Mouse (Mus musculus) neural tube, embryonic 14.5 days (tissue): Measurements from ENCODE around the gene Pced1a. TPM values are rescaled to one million over a fixed set of nuclear protein-coding genes. Genes with fewer than 3 reads are reported as not detected.

Experiments
- ATAC-seq: fragments of 200-750 bp; cut with Nextera tagmentation; 2 replicates; pipeline ENCODE4 v1.8.0; 2017; ENCODE audit warnings: low read depth, mild to moderate bottlenecking, moderate TSS enrichment, moderate library complexity
- H3K27ac ChIP-seq: fragments of 300-500 bp; sonication (generic); 2 replicates; pipeline ENCODE4 v1.5.1; 2014; ENCODE audit warnings: low read depth, mild to moderate bottlenecking, control low read depth, low read length, moderate library complexity, mixed read lengths
- H3K27me3 ChIP-seq: fragments of 300-500 bp; sonication (generic); 2 replicates; pipeline ENCODE4 v1.6.1; 2014; ENCODE audit warnings: low read length; ENCODE audit not compliant: control insufficient read depth, insufficient read depth
- H3K36me3 ChIP-seq: fragments of 300-500 bp; sonication (generic); 2 replicates; pipeline ENCODE4 v1.6.1; 2014; ENCODE audit warnings: low read length, mixed read lengths; ENCODE audit not compliant: control insufficient read depth, insufficient read depth
- H3K4me1 ChIP-seq: fragments of 300-500 bp; sonication (generic); 2 replicates; pipeline ENCODE4 v1.6.1; 2014; ENCODE audit warnings: low read length; ENCODE audit not compliant: control insufficient read depth, insufficient read depth
- H3K4me2 ChIP-seq: fragments of 300-500 bp; sonication (generic); 2 replicates; pipeline ENCODE4 v1.6.1; 2014; ENCODE audit warnings: mild to moderate bottlenecking, low read depth, low read length, control low read depth
- H3K4me3 ChIP-seq: fragments of 300-500 bp; sonication (generic); 2 replicates; pipeline ENCODE4 v1.5.1; 2014; ENCODE audit warnings: low read depth, low read length, control low read depth, mixed read lengths
- H3K9ac ChIP-seq: fragments of 300-500 bp; sonication (generic); replicated peaks from 2 replicates; pipeline ENCODE4 v1.6.1; 2014; ENCODE audit warnings: low read depth, mild to moderate bottlenecking, control low read depth, low read length, mixed read lengths
- H3K9me3 ChIP-seq: fragments of 300-500 bp; sonication (generic); 2 replicates; pipeline ENCODE4 v1.6.1; 2016; ENCODE audit warnings: low read length; ENCODE audit not compliant: control insufficient read depth
- WGBS: fragments of 180-500 bp; shearing (Covaris S2); extraction: QIAGEN DNeasy Blood & Tissue Kit; methylation state at CpG from one replicate; pipeline ENCODE4 v1.1.7; 2014; 5-methylcytosine and 5-hydroxymethylcytosine counted together
- polyA plus RNA-seq: library from polyadenylated mRNA; unstranded; fragments of >200 nt; fragmentation: Nextera tagmentation; extraction: Ambion mirVana; gene quantifications from 2 replicates; pipeline ENCODE4 v1.2.1, GENCODE M21; 2014

The Pced1a gene
- polyA plus RNA-seq, 1 experiment from 2014 or later: 11.5 TPM

DNA sequence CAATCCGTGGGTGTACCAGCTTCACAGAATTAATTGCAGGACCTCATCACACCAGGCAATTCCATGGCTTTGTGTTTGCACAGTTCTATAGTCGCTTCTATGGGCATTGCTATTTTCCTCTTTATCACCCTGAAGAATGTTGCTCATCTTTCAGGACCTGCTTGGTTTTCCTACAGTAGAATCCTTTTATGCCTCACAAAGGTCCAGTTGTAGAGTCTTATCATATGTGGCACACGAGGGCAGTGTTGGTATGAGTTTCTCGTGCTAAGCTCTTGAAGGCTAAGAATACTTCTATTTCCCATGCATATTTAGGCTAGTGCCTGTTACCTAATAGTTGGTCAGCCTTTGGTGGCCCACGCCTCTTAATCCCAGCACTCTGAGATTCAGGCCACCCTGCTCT, 611 bp upstream of the Pced1a start:
- Histone ChIP-seq H3K9ac (peak overlapping the region; percentile 82), H3K27ac (no peak overlapping the region), H3K9me3 (no peaks in the 10 kb centered on the region), H3K4me2 (peak overlapping the region; percentile 71), H3K4me1 (peaks cover 14% of the 10 kb centered on the region), H3K27me3 (no peaks in the 10 kb centered on the region), H3K36me3 (no peaks in the 10 kb centered on the region), H3K4me3 (peak overlapping the region; percentile 74)
- no peak for ATAC-seq
- WGBS: 48% methylated on average over 5 of the region's 5 CpGs

DNA sequence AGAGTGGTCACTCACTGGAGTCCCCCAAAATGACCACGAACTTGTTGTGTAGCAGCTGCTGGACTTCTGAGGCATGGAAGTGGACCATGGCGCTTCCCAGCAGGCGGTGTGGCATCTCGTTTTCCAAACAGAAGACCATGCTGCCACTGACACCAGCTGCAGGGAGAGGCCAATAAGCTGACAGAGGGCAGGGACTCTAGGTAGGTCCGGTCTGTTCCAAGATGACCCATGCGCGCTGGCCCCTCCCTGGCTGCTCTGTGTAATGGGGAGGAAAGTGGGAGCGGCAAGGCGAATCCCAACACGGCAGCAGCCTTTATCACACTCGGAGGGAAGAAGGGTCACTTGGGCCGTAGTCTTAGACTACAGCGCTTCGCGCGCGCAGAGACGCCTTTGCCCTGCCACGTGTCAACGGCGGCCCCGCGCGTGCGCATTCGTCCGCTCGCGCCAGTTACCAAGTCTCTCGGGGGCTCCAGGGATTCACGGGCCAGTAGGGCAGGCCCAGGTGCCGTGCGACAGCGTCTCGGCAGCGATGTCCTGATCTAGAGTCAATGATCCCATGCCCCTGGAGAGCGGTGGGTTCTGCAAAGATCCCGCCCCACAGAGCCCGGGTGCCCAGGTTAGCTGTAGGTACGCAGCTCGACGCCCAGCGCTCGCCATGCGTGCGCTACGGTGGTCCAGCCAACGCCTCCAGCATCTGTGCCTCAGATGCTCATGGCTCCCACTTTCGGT, 940 bp downstream of the Pced1a start:
- H3K9me3 ChIP-seq: no peaks in the 10 kb centered on the region
- H3K4me1 ChIP-seq: peaks cover 14% of the 10 kb centered on the region
- 15% methylated on average over 43 of the region's 49 CpGs for WGBS
- H3K27me3 ChIP-seq: no peaks in the 10 kb centered on the region
- 0 out of 2 replicates have a peak, but pooled peaks cover 5% of the 10 kb centered on the region for H3K36me3 ChIP-seq
- peak; percentile 84 for ATAC-seq
- peak overlapping the region; percentile 82 for H3K9ac ChIP-seq
- peak overlapping the region; percentile 74 for H3K4me3 ChIP-seq
- H3K4me2 ChIP-seq: peak overlapping the region; percentile 71
- H3K27ac ChIP-seq: peak overlapping the region; percentile 92

DNA sequence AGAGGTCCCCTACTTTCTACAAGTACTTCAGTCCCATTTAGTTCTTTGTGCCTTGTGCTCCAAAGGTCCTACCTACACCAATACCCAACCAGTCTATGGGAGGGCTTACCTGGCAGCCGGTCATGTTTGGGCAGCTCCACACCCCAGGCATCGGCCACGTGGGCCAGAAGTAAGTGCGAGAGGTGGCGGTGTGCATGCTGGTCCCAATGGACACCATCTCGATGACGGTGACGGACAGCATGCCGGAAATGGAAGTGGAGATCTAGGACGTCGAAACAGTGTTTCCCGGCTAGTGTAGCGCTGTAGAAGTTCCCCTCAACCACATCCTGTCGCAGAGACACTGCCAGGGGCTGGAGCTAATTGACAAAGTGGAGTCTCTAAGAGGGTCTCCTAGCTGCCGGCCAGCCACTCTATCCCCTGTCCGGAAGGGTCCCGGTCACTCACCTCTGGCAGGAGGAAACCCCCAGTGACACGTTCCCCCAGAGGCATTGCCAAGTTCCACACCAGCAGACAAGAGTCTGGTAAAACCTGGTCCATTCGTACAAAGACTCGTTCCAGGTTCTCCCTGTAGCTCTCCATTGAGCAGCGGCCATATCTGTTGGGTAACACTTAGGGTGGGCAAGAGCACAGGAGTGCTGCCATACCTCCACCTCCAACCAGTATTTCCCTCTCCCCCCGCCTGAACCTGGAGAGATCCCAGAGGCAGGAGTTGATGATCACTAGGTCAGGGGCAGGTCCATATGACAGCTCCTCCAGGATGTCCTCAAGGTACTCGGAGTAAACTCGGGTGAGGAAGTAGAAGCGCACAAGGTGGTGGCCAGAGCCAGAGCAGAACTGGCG, 2.5 kb downstream of the Pced1a start:
- Histone ChIP-seq H3K9ac (no peak overlapping the region), H3K27me3 (no peaks in the 10 kb centered on the region), H3K4me3 (no peak overlapping the region), H3K9me3 (no peaks in the 10 kb centered on the region), H3K4me2 (no peak overlapping the region), H3K27ac (no peak overlapping the region), H3K36me3 (0 out of 2 replicates have a peak, but pooled peaks cover 5% of the 10 kb centered on the region), H3K4me1 (peaks cover 14% of the 10 kb centered on the region)
- ATAC-seq: no peak
- WGBS: 98% methylated on average over 26 of the region's 26 CpGs

DNA sequence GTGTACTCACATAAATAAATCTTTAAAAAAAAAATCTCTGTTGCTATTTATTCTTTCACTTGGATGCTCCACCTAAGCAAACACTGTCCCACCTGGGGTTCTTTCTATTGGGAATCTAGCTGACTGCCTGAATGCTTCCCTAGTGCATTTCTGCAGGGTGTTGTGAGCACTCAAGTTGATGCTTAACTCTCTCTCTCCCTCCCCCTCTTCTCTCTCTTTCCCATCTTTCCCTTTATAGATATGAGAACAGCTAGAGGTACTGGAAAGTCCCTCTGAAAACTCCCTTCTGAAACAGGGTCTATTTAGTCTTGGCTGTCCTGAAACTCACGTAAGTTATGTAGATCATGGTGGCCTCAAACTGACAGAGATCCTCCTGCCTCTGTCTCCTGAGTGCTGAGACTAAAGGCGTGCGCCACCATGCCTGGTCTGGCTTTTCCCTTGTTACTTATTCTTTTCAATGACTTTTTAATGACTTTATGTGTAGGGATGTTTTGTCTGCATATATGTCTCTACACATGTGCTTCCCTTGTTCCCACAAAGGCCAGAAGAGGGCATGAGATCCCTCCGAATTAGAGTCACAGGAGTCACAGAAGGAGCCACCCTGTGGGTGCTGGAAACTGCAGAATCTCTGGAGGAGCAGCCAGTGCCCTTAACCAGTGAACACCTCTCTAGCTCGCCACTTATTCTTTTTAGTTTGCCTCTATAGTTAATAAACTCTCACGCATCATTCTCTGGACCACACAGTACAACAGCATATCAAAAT, 10.2 kb downstream of the Pced1a start:
- Histone ChIP-seq H3K27me3 (no peaks in the 10 kb centered on the region), H3K4me3 (no peak overlapping the region), H3K27ac (no peak overlapping the region), H3K9me3 (no peaks in the 10 kb centered on the region), H3K4me1 (no peaks in the 10 kb centered on the region), H3K36me3 (0 out of 2 replicates have a peak, but pooled peaks cover 5% of the 10 kb centered on the region), H3K9ac (no peak overlapping the region), H3K4me2 (no peak overlapping the region)
- WGBS: 68% methylated on average over 6 of the region's 6 CpGs
- no peak for ATAC-seq

DNA sequence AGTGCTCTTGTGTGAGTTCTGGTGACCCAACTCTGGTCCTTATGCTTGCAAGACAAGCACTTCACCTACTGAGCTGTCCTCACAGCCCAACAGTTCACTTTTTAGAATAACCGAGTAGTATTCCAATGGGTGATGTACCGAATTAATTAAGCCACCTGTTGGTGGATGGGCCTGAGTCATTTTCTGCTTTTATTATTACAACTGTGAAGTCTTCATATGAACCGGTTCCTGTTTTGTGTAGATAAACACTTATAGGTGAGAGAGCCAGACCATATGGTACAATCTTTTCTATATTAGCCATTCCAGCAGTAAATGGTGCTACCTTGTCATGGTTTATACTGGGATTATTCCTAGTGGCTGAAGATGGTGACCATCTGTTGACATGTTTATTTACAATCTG, 11.7 kb downstream of the Pced1a start:
- H3K9ac ChIP-seq: no peak overlapping the region
- WGBS: 80% methylated on average over 3 of the region's 3 CpGs
- H3K4me2 ChIP-seq: no peak overlapping the region
- H3K9me3 ChIP-seq: no peaks in the 10 kb centered on the region
- H3K4me1 ChIP-seq: no peaks in the 10 kb centered on the region
- no peaks in the 10 kb centered on the region for H3K27me3 ChIP-seq
- ATAC-seq: no peak
- no peak overlapping the region for H3K27ac ChIP-seq
- H3K36me3 ChIP-seq: no peaks in the 10 kb centered on the region
- H3K4me3 ChIP-seq: no peak overlapping the region

DNA sequence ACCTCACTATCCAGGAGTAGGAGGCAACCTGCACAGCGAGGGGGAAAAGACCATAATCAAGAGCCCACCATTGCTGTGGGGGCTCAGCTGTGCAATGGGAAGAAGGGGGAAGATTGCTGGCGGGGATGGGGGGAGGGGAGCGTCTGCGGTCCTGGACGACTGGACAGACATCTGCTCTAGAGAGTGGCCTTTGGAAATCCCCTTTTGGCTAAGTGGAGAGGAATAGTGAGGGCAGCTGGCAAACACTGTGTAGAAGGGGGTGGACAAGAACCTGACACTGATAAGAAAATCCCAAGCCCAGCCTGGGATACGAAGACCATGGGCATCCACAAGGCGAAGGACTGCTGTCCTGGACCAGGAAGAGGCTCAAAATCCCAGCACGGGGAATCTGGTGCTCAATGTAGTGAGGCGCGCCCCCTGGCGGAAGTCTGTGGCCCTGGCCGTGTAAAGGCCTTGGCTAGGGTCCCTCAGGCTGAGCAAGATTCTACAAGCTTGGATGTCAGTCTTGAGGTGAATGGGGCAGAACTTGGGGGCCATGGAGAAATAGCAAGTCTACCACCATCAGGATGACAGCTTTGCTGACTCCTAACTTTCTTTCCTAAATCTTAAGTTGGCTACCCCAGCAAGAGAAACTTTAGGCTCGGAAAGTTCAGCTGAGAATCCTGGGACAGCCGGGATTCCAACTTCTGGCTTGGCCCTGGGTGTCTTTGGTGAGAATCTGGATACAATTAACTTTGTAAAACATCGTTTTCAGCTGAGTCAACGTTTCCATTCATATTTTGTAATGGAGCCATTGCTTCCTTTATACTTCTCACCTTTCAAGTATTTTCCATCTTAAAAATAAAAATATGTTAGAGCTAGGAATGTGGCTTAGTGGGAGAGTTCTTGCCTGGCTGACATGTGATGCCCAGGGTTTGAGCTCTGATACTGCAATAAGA, 12.7 kb downstream of the Pced1a start:
- Histone ChIP-seq H3K27ac (no peak overlapping the region), H3K4me1 (no peaks in the 10 kb centered on the region), H3K27me3 (no peaks in the 10 kb centered on the region), H3K9ac (no peak overlapping the region), H3K4me3 (no peak overlapping the region), H3K4me2 (no peak overlapping the region), H3K36me3 (no peaks in the 10 kb centered on the region), H3K9me3 (no peaks in the 10 kb centered on the region)
- WGBS: 37% methylated on average over 16 of the region's 16 CpGs
- ATAC-seq: peak; percentile 82

DNA sequence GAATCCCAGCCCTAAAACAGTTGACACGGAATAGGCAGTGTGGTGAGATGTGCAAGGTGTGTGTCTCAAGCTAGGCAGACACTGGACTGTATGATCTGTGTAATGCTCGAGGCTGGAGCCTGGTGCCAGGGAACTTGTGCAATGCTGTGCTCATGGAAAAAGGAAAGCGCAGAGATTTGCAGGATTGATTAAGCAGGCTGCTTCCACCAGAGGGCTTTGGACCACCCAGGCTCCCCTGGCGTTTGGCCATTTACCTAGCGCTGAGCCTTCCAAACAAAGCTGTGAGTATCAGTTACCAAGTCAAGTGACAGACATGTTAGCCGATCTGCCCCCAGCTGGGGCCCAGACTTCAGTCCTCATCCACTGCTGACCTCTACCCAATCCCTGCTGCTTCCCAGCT, 16.3 kb downstream of the Pced1a start:
- Histone ChIP-seq H3K4me1 (no peaks in the 10 kb centered on the region), H3K27me3 (no peaks in the 10 kb centered on the region), H3K4me2 (no peak overlapping the region), H3K27ac (no peak overlapping the region), H3K9me3 (no peaks in the 10 kb centered on the region), H3K36me3 (no peaks in the 10 kb centered on the region), H3K9ac (no peak overlapping the region), H3K4me3 (no peak overlapping the region)
- WGBS: 34% methylated on average over 6 of the region's 6 CpGs
- no peak for ATAC-seq

DNA sequence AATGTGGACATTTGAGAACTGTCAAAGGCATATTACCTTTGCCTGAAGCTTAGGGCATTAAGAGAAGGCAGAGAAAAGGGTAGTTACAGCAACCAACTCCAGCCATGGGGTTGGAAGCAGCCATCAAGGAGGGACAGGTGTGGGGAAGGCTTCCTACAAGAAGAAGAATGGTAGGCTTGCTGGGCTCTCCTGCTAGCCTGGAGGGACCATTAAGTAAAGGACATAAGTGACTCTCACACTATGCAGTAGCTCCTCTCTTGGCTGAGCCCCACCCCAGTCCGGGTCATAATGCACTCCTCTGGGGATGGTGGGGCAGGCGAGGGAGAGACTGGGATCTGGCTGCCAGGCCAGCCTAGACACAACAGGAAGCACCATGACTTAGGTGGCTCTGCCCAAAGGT, 18.3 kb downstream of the Pced1a start, which contains the start of gene Tmem239:
Gene Tmem239, plus strand, starts transcription at position 301 of the 400 bp plus-strand sequence.
- H3K4me3 ChIP-seq: no peak within 1 kb of the TSS
- no peak for ATAC-seq

More for the DNA sequence above, 18.3 kb downstream of the Pced1a start, which contains the start of gene Tmem239:
- Histone ChIP-seq H3K9me3 (no peaks in the 10 kb centered on the region), H3K27ac (no peak within 1 kb of the TSS), H3K4me2 (no peak within 1 kb of the TSS), H3K36me3 (no peaks in the 10 kb centered on the region), H3K27me3 (no peaks in the 10 kb centered on the region), H3K4me1 (no peaks in the 10 kb centered on the region), H3K9ac (no peak within 1 kb of the TSS)
- 83% methylated on average over 2 of the region's 2 CpGs for WGBS
